Mouse (Mus musculus) kidney, adult 2 months (tissue): ENCODE measurements around the gene Cbx3.

Experiments
- CTCF ChIP-seq: fragments of 200-500 bp; conservative IDR thresholded peaks from 2 replicates; pipeline ENCODE4 v1.5.1; 2011; ENCODE audit warnings: low read depth, mild to moderate bottlenecking, control low read depth, low read length, moderate library complexity, mixed read lengths; ENCODE audit not compliant: insufficient read depth, insufficient read length
- POLR2A ChIP-seq: fragments of 200-500 bp; IDR thresholded peaks from one replicate; pipeline ENCODE4 v1.6.1; 2011; ENCODE audit warnings: low read depth, low read length, control low read depth

DNA sequence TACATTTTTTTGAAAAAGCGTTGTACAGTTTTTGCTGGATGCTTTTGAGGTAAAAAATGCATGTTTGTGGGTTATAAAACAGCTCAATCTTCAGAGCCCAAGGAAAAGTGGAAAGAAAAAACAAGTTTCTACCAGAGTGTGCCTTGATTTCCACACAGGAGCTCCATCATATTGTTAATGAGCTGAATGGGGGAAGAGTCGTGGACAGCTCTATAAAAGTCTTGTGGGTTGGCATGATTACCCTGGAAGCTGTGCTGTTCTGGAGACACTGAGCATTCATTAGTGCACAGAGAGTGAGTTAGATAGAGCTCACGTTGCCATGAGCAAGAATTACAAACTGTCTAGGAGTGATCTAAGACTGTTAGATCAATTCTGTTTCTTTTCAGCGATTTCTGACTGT is 2.1 kb downstream of the Cbx3 start:
- no peak for TF ChIP-seq CTCF
- no peak for TF ChIP-seq POLR2A
